Mouse (Mus musculus) embryonic facial prominence, embryonic 10.5 days (tissue): ENCODE measurements around the gene Orm1. TPM values are rescaled to one million over a fixed set of nuclear protein-coding genes. Genes with fewer than 3 reads are reported as not detected.

Experiments
- DNase-seq: peaks from one replicate; pipeline ENCODE4 v3.0.0-alpha.2; 2017; ENCODE audit warnings: low spot score
- H3K27ac ChIP-seq: fragments of 300-500 bp; sonication (generic); replicated peaks from 2 replicates; pipeline ENCODE4 v1.5.1; 2016; ENCODE audit warnings: mild to moderate bottlenecking
- H3K27me3 ChIP-seq: fragments of 300-500 bp; sonication (generic); replicated peaks from 2 replicates; pipeline ENCODE4 v1.6.1; 2016; ENCODE audit warnings: low read depth, mild to moderate bottlenecking; ENCODE audit not compliant: poor library complexity, severe bottlenecking
- H3K36me3 ChIP-seq: fragments of 300-500 bp; sonication (generic); replicated peaks from 2 replicates; pipeline ENCODE4 v1.6.1; 2016; ENCODE audit warnings: mild to moderate bottlenecking, moderate library complexity
- H3K4me1 ChIP-seq: fragments of 300-500 bp; sonication (generic); 2 replicates; pipeline ENCODE4 v1.6.1; 2016
- H3K4me3 ChIP-seq: fragments of 300-500 bp; sonication (generic); 2 replicates; pipeline ENCODE4 v1.5.1; 2016; ENCODE audit warnings: mild to moderate bottlenecking, moderate library complexity
- H3K9me3 ChIP-seq: fragments of 300-500 bp; sonication (generic); 2 replicates; pipeline ENCODE4 v1.6.1; 2016; ENCODE audit warnings: mild to moderate bottlenecking
- WGBS: fragments of 180-500 bp; shearing (Covaris S2); methylation state at CpG from one replicate; pipeline ENCODE4 v1.1.7; 2016; 5-methylcytosine and 5-hydroxymethylcytosine counted together
- polyA plus RNA-seq: library from polyadenylated mRNA; unstranded; fragments of >200 nt; fragmentation: Nextera tagmentation; extraction: Ambion mirVana; gene quantifications from 2 replicates; pipeline ENCODE4 v1.2.1, GENCODE M21; 2016

Gene Orm1
- polyA plus RNA-seq = not detected in 2 replicates

DNA sequence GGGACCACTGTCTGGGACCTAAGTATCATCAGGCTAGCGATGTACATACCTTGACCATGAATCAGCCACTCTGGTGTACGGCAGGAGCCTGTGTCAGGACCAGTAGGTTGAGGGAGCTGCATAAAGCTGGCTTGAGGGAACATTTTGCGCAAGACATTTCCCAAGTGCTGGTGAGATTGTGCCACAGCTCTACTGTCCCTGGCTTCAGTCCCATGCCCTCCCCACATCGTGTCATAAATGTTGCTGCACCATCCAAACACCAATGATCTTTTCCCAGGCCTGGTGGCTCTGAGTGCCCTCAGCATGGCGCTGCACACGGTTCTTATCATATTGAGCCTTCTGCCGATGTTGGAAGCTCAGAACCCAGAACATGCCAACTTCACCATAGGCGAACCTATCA, at the start of gene Orm1:
Gene Orm1, plus strand, starts transcription at position 266 of the 400 bp plus-strand sequence.
- no peaks in the 10 kb centered on the region for H3K9me3 ChIP-seq
- 90% methylated on average over 8 of the region's 8 CpGs for WGBS
- H3K27me3 ChIP-seq = no peaks in the 10 kb centered on the region
- no peaks in the 10 kb centered on the region for H3K36me3 ChIP-seq
- H3K4me1 ChIP-seq = no peaks in the 10 kb centered on the region
- no peak within 1 kb of the TSS for H3K4me3 ChIP-seq
- H3K27ac ChIP-seq = no peak within 1 kb of the TSS
- DNase-seq = no peak

DNA sequence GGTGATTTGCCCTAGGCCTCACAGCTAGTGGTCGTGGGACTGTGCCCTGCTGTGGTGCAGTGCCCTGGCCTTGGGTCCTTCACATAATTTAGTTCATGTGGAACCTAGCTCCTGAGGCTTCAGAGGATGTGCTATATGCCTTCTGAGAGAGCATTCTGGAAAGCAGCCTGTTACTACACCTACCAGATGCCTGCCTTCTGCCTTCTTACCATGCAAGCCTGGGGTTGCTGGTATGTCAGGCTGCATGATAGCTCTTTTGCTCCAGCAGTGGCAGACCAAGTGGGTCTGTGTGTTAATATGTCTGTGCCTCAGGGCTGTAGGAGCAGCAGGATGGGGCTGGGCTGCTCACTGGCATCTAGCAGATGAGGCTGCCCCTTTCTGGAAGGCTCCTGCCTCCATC, 48.7 kb upstream of the Orm1 start:
- no peak overlapping the region for H3K4me3 ChIP-seq
- H3K9me3 ChIP-seq = no peaks in the 10 kb centered on the region
- no peak for DNase-seq
- H3K27me3 ChIP-seq = no peaks in the 10 kb centered on the region
- H3K4me1 ChIP-seq = peaks cover 31% of the 10 kb centered on the region
- H3K27ac ChIP-seq = 0 out of 2 replicates have a peak overlapping the region, but pooled peaks have one; percentile 26
- 75% methylated on average over 1 of the region's 1 CpGs for WGBS
- peaks cover 35% of the 10 kb centered on the region for H3K36me3 ChIP-seq

DNA sequence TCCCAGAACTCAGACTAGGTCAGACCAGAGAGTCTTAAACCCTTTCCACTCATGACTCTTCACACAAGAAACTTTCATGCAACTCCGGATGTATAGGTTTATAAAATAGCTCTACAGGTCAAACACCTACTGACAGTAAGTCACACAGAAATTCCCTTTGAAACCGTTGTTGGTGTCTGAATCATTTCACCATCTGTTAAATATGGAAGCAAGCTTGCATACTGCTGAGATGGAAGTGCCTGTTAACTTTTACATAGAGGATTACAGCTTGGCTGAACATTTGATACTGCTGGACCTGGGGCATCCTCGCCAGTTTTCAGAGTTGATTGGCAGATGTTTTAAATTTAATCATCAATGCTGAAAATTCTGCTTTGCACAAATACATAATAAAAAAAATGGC, 48.1 kb upstream of the Orm1 start:
- Histone ChIP-seq H3K4me3 (no peak overlapping the region), H3K27me3 (no peaks in the 10 kb centered on the region), H3K36me3 (peaks cover 35% of the 10 kb centered on the region), H3K9me3 (no peaks in the 10 kb centered on the region), H3K4me1 (peaks cover 25% of the 10 kb centered on the region), H3K27ac (0 out of 2 replicates have a peak overlapping the region, but pooled peaks have one; percentile 26)
- WGBS = 61% methylated on average over 3 of the region's 3 CpGs
- no peak for DNase-seq

DNA sequence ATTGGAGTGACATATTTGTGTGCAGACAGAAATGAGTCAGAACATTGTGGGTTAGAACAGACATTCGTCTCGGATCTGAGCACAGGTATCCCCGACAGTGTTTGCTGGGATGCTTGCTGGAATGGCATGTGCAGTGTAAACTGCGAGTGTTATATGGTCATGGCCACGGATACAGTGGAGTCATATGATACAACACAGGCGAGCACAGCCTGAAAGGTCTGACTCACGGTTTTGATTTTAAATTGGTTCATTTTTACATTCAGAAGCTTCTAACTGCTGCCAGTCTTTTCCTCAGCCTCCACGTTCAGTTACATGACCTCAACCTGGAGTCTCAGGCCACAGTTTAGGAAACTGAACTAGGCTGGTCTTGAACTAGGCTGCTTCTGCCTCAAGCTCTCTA, 47.5 kb upstream of the Orm1 start:
- H3K27ac ChIP-seq = no peak overlapping the region; the same call in 1 of the 2 replicates
- no peak for DNase-seq
- peaks cover 23% of the 10 kb centered on the region; the same call in 1 of the 2 replicates for H3K4me1 ChIP-seq
- 83% methylated on average over 8 of the region's 8 CpGs for WGBS
- no peaks in the 10 kb centered on the region for H3K27me3 ChIP-seq
- H3K4me3 ChIP-seq = no peak overlapping the region
- peaks cover 34% of the 10 kb centered on the region for H3K36me3 ChIP-seq
- no peaks in the 10 kb centered on the region for H3K9me3 ChIP-seq

DNA sequence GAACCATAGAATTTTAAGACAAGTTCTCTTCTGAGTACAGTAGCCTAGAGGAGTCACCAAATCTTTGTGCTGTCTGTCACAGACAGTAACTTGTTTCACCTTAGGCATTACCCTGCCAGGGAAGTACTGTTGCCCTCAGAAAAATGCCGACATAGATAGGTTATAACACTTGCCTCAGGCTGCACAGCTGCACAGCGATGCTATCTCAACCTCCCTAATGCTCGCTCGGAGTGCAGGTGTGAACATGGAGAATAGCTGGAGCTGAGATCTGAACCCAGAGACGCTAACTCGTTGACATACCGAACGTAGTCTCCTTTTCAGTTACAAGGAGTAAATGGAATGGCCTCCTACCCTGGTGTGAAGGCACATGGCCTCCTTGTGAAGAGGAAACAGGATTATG, 46.2 kb upstream of the Orm1 start:
- Histone ChIP-seq H3K9me3 (no peaks in the 10 kb centered on the region), H3K4me3 (no peak overlapping the region), H3K4me1 (peaks cover 16% of the 10 kb centered on the region; the same call in 1 of the 2 replicates), H3K27me3 (no peaks in the 10 kb centered on the region), H3K36me3 (peaks cover 26% of the 10 kb centered on the region), H3K27ac (no peak overlapping the region)
- DNase-seq = no peak
- WGBS = 92% methylated on average over 8 of the region's 8 CpGs

DNA sequence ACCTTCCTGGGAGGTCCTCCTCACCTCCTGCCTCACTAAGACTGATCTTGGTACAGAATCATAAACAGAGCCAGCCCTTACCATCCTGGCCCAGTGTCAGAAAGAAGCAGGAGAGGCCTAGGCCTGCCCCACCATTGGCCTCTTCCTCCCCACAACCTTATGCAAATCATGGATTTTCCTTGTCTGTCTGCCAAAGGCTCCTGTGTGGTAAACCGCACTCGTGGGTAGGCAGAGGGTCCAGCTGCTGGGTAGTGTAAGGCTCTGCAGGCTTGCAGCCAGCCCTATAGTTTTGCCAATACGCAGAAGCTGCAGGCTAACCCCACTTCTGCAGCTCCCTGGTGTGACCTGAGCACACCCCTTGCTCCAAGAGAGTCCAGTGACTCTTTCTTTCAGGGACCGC, 41.7 kb upstream of the Orm1 start:
- WGBS = 74% methylated on average over 4 of the region's 4 CpGs
- H3K27ac ChIP-seq = no peak overlapping the region
- H3K36me3 ChIP-seq = peaks cover 3% of the 10 kb centered on the region; the same call in 1 of the 2 replicates
- H3K4me1 ChIP-seq = peaks cover 3% of the 10 kb centered on the region; the same call in 1 of the 2 replicates
- no peaks in the 10 kb centered on the region for H3K9me3 ChIP-seq
- no peak for DNase-seq
- H3K27me3 ChIP-seq = 0 out of 2 replicates have a peak, but pooled peaks cover 7% of the 10 kb centered on the region
- no peak overlapping the region for H3K4me3 ChIP-seq

DNA sequence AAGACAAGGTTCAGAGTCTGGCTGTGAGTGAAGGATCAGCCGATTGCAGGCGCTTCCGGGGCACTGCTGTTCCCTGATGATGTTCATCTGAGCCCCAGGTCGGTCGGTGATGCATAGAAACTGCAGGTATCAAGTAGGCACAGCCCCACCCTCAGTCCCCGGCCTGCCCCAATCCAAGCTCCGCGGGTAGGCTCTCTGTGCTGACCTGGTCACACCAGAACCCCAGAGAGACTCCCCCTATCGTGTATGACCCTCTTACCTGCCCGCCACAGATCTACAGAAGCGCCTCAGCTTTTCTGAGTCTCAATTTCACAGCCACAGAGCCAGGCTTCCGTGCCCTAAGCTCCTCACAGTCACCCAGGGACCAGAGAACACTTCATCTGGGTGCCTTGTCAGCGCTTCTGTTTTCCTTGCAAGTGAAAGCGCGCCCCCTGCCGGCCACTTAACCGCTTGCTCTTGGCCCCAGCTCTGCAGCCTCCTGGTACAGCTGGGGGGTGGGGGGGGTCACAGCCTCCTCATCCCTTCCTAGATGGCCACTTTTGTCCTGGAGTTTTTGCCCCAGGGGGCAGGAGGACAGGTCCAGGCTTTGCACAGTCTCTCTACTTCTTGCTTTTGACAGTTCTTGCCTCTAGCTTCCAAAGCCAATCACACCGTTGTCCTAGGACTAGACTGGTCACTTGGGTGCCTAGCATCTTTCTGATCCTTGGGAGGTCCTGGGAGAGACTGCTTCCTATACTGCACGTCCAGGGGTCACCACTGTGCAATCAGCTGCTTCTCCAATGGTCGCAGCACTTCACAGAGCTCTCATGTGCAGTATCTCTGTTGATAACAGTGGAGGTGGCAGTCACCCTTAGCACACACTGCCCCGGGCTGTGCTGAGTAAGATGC, 36.9 kb upstream of the Orm1 start:
- H3K36me3 ChIP-seq = no peaks in the 10 kb centered on the region; the same call in 1 of the 2 replicates
- 31% methylated on average over 21 of the region's 21 CpGs for WGBS

DNA sequence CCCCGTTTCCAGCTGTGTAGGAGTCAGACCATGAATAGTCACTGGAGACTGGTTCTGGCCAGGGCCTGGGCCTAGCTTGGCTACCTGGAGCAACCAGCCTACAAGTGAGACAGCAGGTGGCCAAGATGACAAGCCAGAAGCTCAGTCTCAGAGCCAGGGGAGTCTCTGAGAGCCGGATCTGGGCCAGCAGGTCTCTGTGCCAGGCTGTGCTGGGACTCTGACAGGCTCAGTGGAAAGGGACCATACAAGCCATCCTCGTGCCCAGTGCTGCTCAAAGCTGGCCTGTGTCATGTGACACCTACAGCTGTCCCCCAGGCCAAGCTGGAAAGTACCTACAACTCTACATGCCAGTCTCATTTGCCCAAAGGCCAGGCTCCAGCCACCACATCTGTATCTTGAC, 36.0 kb upstream of the Orm1 start:
- H3K27ac ChIP-seq = no peak overlapping the region
- WGBS = 67% methylated on average over 3 of the region's 3 CpGs
- H3K9me3 ChIP-seq = no peaks in the 10 kb centered on the region
- H3K36me3 ChIP-seq = no peaks in the 10 kb centered on the region; the same call in 1 of the 2 replicates
- DNase-seq = no peak
- peaks cover 3% of the 10 kb centered on the region; the same call in 1 of the 2 replicates for H3K4me1 ChIP-seq
- H3K4me3 ChIP-seq = no peak overlapping the region
- H3K27me3 ChIP-seq = 0 out of 2 replicates have a peak, but pooled peaks cover 7% of the 10 kb centered on the region

More for the DNA sequence above, 36.9 kb upstream of the Orm1 start:
- H3K27me3 ChIP-seq = 0 out of 2 replicates have a peak, but pooled peaks cover 7% of the 10 kb centered on the region
- H3K27ac ChIP-seq = peak overlapping the region; percentile 52; the same call in 1 of the 2 replicates
- H3K9me3 ChIP-seq = no peaks in the 10 kb centered on the region
- H3K4me1 ChIP-seq = peaks cover 3% of the 10 kb centered on the region; the same call in 1 of the 2 replicates
- DNase-seq = peak; percentile 91
- no peak overlapping the region for H3K4me3 ChIP-seq

DNA sequence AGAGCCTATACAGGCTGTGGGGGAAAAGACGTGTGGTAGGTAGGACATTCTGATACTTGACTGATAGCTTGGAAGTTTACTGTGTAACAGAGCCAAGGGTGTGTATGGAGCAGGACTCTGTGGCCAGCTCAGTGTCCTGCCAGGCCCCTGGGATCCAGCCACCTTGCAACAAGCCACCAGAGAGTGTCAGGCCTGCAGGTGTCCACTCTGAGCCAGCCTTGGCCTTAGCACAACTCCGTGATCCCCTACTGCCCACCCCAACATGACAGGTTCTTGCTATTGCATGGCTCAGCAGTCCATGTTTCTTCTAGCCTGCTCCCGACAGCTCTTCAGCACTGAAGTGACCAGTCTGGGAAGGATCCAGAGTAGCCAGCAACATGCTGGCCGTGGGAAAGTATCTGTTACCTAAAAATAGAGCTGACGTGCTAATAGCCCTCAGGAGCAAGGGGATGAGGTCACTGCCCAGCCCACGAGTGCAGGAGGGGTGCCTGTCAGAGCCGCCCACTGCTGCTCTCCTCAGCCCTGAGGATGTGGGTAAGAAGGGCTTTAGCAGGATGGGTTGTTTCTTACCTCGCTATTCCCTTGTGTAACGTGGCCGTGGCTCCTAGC, 34.0 kb upstream of the Orm1 start:
- WGBS = 67% methylated on average over 10 of the region's 10 CpGs
- DNase-seq = no peak
- H3K27ac ChIP-seq = no peak overlapping the region

DNA sequence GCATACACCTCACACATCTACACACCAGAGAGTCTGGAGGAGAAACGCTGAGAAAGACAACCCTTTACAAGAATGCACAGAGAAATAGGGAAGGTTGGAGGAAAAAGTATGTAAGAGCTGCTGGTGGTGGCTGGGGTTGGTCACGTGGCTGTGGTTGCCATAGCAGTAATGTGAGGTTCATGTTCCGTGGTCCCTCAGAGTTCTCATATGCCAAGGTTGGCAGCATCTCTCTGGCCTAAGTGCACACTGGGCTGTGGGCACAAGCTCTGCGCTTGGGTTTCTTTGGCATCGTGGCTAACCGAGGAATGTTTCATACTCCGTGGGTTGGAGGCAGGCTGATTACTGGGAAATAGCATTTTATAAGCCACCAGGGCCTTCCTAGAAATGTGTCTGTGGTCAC, 32.9 kb upstream of the Orm1 start:
- Histone ChIP-seq H3K36me3 (peaks cover 3% of the 10 kb centered on the region), H3K9me3 (no peaks in the 10 kb centered on the region), H3K4me1 (peaks cover 3% of the 10 kb centered on the region; the same call in 1 of the 2 replicates), H3K4me3 (no peak overlapping the region), H3K27me3 (0 out of 2 replicates have a peak, but pooled peaks cover 6% of the 10 kb centered on the region), H3K27ac (no peak overlapping the region)
- WGBS = 92% methylated on average over 7 of the region's 7 CpGs
- no peak for DNase-seq

More for the DNA sequence above, 34.0 kb upstream of the Orm1 start:
- Histone ChIP-seq H3K27me3 (0 out of 2 replicates have a peak, but pooled peaks cover 7% of the 10 kb centered on the region), H3K4me1 (peaks cover 3% of the 10 kb centered on the region; the same call in 1 of the 2 replicates), H3K9me3 (no peaks in the 10 kb centered on the region), H3K4me3 (no peak overlapping the region), H3K36me3 (peaks cover 3% of the 10 kb centered on the region)

DNA sequence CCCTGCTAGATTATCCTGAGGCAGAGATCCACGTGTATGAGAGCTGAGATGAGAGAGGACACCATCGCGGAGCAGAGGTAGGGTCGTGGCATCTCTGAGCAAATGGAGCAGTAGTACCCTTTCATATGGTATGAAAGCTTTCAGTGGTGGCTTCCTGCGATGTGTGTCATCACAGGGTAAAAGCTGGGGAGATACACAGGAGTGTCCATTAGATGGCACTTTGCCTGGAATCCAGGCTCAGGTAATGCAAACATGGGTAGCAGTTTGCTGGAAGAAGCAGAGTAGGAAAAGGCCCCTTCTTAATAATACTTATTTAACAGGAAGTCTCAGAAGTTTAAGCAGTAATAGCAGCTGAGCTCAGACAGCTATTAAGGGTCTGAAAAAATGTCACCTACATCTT, 30.3 kb upstream of the Orm1 start:
- Histone ChIP-seq H3K27me3 (no peaks in the 10 kb centered on the region), H3K27ac (no peak overlapping the region), H3K4me1 (no peaks in the 10 kb centered on the region), H3K4me3 (no peak overlapping the region), H3K9me3 (no peaks in the 10 kb centered on the region), H3K36me3 (peaks cover 15% of the 10 kb centered on the region)
- WGBS = 82% methylated on average over 5 of the region's 5 CpGs
- DNase-seq = no peak

DNA sequence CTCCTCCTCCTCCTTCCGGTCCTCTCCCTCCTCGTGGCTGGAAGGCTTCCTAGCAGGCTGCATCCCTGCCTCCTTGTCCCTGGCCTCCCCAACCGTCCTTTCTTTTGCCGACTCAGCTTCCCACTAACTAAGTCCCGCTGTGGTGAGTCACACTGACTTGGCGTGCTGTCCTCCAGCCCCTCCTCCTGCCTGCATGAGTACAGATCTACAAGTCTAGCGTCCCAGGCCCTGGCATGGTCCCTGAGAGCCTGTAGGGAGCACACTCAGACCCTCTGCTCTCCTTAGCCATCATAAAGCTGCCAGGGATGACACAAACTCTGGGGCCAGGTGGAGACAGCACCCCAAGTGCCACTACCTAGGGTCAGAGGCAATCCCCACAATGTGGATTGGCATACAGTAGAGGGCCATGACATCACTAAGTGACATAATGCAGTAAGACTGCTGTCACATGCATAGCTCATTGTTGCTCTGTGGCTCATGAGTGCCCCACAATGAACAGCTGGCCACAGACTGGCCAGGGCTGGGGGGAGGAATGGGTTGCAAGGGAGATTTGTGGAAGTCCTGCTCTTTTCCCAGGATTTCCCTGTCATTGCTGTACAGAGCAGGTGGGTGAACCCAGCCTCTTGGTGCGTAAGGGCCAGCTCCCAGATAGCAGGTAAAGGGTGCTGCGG, 28.1 kb upstream of the Orm1 start:
- 71% methylated on average over 9 of the region's 9 CpGs for WGBS
- no peak for DNase-seq
- Histone ChIP-seq H3K4me3 (no peak overlapping the region), H3K27me3 (no peaks in the 10 kb centered on the region), H3K27ac (no peak overlapping the region), H3K9me3 (no peaks in the 10 kb centered on the region), H3K36me3 (peaks cover 19% of the 10 kb centered on the region), H3K4me1 (no peaks in the 10 kb centered on the region)
